Mouse (Mus musculus): Measurements from ENCODE around the gene Mobp.
"Not testable (repeated sequence)": the region's sequence is repeated elsewhere in the genome, so short reads cannot be mapped to it uniquely, and the experiment has no call there.

The Mobp gene

DNA sequence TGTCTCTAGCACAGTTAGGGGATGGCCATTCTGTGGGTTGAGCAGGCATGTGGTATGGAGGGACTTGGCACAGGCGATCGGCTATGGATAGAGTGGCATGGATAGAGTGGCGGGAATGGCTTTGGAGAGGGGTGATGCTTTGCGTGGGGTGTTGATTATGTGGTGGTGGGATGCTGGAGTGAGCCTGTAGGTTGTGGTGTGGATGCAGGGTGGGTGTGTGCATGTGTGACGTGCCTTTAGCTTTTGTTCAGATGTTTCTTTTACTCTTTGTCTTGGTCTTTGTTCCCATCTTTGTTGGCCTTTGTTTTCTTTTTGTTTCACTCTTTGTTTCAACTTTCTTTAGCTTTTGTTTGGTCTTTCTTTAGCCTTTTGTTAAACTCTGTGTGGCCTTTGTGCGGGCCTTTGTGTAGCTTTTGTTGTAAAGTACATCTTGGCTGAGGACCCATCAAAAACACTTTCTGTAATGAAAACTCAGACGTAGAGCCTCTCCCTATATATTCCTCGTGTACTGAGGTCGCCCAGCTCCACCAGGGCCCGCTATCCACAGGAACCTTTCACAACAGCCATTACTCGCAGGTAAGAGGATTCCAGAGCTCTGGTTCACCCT, at the start of gene Mobp:
Gene Mobp, plus strand, starts transcription at position 486 of the 607 bp plus-strand sequence.
- DNase-seq (ENCODE audit: low spot score in 2 of 2), result no peak

DNA sequence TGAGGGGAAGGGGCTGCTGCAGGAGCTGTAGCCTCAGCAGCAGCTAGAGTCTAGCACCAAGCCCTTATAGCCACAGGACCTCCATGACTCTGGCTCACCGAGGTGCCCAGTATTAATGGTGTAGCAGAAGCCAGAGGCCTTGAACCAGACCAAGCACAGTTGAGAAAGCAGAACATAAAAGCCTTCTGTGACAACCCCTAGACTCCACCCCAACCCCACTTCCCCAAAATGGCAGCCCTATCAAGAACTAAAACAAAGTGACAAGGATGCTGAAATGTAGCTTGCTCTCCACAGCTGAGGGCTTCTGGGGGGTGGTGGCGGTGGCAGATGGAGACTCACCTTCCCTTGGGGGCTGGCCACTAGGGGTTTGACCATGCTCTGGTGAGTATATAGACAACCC, 48.3 kb upstream of the Mobp start:
- DNase-seq (ENCODE audit: low spot score in 2 of 2), result no peak

DNA sequence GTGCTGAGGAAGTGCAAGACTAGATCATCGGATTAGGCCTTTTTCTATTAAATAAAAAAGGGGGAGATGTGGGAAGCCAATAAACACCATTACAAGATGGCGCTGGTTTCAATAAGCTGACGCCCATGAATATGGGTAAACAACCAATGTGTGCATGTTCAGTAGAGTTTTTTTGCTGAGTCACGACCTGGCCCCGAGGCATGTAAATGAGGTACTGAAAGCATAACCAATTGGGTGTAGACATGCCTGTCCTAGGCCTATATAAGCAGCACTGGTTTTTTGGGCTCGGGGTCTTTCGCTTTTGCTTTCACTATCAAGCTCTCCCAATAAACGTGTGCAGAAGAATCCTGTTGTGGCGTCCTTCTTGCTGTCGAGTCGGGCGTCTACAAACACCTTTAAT, 40.6 kb upstream of the Mobp start:
- not testable (repeated sequence) for DNase-seq (ENCODE audit: low spot score in 2 of 2)

DNA sequence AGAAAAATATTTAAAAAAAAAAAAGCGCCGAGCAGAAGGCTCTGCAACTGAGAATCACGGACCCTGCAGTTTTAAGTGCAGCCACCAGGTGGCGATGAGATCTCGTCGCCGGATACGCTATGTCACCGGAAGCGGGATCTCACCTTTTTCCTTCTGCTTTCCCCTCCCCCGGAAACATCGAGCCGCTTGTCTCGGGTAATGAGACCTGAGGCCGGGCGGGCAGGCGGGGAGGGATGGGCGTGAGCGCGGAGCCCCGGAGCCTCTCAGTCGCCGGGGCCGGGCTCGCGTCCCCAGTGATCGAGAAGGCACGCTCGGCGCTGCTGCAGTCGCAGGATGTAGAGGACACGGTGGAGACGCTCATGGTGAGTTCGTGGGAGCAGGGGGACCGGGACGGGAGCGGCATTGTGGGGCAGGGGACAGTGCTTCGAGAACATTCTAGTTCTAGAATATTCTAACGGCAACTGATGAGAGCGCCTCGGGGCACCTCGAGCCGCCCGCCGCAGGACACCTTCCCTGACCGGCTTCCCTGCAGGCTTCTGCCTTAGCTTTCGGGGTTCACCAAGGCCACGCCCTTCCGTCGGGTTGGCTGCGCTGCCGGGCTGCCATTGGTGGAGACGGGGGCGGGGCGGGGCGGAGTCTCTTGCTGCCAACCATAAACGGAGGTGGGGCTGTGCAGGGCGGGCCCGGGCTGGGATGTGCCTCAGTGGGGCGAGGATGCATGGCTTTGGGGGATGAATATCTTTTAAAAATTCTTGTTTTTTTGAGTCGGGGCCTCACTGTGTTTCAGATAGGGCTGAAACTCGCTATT, 39.1 kb upstream of the Mobp start, which contains the start of gene Slc25a38:
Gene Slc25a38, plus strand, starts transcription at position 164 of the 808 bp plus-strand sequence.
- peak; percentile 89 to 92 for DNase-seq (ENCODE audit: low spot score in 2 of 2)

DNA sequence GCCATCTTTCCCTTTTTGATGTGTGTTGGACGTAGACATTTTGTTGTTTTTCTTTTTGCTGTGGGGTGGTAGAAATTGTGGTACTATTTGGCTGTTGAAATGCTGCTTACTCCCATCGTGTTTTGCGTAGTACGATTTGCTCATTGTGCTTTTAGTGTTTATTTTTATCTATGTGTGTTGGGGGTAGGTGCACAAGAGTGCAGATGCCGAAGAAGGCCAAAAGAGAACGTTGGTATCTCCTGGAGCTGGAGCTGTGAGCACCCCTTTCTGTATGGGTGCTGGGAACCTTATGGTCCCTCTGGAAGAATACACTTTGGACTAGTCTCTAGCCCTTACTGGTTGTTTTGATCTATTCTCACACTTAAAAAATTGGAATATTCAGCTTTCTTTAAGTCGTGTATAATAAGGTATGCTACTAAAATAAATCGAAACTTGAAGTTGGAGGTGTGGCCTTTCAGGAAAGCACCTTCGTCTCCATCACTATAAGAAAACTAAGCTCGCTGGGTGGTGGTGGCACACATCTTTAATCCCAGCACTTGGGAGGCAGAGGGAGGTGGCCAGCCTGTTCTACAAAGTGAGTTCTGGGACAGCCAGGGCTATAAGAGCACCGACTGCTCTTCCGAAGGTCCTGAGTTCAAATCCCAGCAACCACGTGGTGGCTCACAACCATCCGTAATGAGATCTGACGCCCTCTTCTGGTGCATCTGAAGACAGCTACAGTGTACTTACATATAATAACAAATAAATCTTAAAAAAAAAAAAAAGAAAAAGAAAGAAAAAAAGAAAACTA, 38.2 kb upstream of the Mobp start:
- DNase-seq (ENCODE audit: low spot score in 2 of 2), result no peak

DNA sequence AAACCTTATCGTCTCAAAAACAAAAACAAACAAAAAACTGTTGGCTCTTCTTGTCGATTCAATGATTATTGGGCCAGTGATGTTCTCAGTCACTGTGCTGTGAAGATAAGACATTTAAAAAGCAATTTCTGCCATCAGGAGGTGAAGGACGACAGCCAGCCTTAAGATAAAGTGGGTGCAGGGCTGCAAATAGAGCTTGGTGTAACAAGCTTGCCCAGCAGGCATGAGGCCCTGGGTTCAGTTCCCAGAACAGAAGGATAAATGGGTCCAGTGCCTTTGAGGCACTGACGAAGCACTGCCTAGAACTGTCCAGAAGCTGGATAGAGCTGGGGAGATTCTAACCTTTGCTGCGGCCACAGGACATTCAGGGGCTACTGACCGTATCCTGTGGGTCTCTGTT, 37.0 kb upstream of the Mobp start:
- no peak for DNase-seq (ENCODE audit: low spot score in 2 of 2)

DNA sequence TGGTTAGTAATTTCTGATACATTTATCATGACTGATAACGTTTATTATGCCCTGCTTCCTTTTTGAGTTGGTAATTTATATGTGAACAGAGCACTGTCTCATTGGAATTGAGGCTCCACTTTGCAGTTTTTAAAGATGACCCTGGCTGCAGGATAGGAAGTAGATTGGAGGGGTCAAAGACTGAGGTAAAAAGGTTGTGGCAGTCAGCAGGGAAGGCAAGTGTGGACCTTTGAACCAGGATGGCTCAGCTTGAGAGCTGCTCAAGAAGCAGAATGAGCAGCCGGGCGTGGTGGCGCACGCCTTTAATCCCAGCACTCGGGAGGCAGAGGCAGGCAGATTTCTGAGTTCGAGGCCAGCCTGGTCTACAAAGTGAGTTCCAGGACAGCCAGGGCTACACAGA, 36.1 kb upstream of the Mobp start:
- DNase-seq (ENCODE audit: low spot score in 2 of 2), result no peak

DNA sequence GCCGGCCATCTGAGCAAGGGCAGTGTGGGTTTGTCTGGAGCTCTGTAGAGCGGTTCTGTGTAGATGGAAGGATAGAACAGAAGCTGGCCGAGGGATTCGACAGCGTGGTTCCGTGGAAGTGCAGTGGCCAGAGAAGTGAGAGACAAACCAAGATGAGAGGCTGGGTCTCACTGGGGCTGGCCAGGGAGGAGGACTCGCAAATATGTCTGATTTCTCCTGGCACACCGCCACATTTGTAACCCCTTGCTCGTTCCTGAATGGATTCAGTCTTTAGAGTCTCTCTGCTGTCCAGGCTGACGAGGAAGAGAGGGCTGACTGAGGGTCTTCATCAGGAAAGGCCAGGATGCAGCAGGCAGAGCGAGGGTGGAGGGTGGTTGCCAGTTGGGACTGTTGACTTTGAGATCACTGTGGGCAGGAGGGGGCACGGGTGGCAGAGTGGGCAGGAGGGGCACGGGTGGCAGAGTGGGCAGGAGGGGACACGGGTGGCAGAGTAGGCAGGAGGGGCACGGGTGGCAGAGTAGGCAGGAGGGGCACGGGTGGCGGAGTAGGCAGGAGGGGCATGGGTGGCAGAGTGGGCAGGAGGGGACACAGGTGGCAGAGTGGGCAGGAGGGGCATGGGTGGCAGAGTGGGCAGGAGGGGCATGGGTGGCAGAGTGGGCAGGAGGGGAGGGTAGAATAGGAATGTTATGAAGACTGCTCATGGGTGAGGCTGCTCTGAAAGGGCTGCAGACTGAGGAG, 35.3 kb upstream of the Mobp start:
- DNase-seq (ENCODE audit: low spot score in 2 of 2), result no peak

DNA sequence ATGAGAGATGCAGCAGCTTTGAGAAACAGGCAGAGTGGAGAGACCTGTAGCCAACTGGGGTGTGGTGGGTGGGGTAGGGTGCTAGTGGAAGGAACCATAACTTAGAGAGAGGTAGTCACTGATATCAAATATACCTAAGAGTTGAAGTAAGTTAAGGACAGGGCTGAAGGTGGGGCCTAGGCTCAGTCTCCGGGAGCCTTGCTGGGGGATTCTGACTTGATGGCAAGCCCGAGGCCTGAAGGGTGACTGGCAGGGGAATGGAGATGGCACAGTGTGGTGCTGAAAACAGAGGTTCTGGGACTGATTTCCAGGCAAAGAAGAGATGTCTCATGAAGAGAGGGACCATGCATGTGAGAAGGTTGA, 34.7 kb upstream of the Mobp start:
- no peak for DNase-seq (ENCODE audit: low spot score in 2 of 2)

DNA sequence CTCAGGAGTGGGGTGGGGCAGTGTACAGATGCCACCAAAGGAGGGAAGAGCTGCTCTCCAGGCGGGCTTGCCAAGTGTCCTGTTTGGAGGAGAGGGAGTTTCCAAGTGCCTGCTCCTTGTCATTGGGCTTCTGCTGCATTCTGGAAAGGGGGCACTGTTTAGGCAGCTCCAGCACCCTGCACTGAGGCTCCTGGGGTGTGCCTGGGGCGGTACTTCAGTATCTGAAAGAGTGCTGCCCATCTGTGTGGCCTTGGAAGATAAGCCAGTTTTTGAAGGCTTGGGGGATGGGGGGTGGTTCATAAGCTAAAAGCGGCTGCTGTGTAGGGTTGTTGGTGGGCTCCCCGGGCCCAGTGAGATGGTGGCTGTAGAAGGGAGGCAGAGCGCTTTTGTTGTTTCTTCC, 33.9 kb upstream of the Mobp start:
- no peak for DNase-seq (ENCODE audit: low spot score in 2 of 2)

DNA sequence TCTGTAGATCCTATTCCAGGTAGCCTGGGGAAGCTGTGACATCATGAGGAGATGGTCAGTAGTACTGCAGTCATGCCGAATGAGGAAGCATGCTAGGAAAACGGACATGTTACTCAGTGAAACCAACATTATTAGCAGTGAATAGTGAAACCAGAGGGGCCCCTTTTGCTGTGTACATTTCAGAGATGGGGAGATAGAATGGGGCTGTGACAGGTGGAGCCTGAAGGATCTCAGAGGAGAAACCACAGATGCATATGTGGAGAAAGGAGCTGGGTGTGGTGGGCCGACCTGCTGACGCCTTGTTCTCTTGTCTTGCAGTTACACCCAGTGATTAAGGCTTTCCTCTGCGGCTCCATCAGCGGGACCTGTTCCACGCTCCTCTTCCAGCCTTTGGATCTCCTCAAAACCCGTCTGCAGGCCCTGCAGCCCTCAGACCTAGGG, 33.3 kb upstream of the Mobp start:
- no peak for DNase-seq (ENCODE audit: low spot score in 2 of 2)

DNA sequence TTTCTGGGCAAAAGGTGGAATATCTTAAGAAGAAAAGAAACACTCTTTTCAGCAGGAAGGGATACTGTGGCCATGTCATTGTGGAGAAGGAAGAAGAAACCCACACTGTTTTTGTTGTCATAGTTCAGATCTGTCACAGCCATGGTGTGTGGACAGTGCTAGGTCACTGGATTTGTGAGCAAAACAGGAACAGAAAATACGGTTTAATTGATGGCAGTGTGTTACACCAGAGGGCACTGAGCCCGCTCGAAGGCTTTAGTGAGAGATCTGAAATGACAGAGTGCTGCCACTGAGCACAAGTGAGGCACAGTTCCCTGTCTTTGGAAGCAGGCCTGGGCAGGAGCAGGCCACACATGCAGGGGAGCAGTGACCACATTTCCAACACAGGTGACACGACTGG, 31.3 kb upstream of the Mobp start:
- no peak for DNase-seq (ENCODE audit: low spot score in 2 of 2)

DNA sequence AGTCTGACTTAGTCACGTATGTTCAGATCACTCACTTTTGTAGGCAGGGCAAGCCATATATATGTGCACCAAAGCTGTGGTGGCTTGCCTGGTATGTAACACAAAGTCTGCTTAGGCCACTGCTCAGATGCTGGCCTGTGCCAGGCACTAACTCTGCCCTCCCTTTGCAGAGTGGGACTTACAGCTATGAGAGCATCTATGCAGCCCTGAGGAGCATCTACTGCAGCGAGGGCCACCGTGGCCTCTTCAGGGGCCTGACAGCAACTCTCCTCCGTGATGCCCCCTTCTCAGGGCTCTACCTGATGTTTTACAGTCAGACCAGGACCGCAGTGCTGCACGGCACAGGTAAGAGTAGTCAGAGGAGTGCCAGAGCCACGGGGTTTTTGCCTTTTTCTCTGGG, 29.0 kb upstream of the Mobp start:
- no peak for DNase-seq (ENCODE audit: low spot score in 2 of 2)

DNA sequence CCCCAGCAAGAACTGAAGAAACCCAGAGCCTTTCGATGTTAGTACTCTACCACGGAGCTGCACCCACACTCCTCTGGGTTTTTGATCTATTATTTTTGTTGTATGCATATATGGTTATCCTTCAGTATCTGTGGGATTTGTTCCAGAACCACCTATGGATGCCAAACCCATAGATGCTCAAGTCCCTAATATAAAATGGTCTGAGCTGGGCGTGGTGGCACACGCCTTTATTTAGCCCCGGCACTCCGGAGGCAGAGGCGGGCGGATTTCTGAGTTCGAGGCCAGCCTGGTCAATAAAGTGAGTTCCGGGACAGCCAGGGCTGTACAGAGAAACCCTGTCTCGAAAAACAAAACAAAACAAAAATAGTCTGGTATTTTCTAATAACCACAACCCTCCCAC, 22.6 kb upstream of the Mobp start:
- DNase-seq (ENCODE audit: low spot score in 2 of 2), result no peak

DNA sequence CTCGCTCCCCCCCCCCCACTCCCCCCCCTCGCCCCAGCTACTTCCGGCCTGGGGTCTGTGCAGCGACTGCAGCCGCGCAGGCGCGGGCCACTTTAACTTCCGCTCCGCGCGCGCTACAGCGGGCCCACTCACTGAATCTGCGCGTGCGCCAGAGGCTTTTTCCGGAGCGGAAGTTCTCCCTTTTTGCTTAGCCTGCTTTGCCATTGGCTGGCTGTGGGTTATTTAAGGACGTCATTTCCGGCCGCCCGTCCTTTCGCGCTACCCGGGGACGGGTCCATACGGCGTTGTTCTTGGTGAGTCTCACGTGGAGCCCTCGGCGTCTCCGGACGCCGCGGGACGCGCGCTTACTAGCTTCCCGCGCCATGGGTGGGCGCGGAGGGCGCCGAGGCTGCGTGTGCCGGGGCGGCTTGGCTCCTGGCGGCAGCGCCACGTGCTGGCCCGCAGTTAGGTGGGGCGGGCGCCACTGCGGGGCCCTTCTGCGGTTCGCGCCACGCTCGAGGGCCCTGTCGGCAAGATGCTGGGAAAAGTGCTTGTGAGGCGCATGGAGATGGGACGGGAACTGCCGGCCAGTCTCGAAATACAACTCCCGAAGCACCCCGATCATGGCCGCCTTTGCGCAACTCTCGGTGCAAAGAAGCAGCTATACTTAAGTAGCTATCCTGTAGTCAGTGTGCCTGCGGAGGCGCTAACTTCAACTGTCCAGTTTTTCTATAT, 21.8 kb upstream of the Mobp start, which contains the start of gene Rpsa:
Gene Rpsa, plus strand, starts transcription at position 152 of the 714 bp plus-strand sequence.
- peak; percentile 80 to 94 for DNase-seq (ENCODE audit: low spot score in 2 of 2)

DNA sequence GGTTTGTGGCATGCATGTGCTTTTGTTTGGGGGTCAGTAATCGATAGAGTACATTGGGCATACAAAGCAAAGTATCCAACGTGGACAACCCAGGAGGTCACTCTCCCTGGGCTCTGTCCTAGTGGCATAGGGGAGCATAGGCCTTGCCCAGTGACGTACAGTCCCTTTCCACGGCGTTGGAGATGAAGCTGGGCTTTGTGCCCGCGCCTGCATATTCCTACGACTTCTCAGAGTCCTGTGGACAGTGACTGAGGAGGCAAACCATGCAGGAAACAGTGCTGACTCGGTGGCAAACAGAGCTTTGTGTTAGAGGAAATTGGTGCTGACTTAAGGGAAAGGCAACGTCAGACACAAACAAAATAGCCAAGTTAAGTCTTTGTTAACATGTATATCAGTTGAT, 20.2 kb upstream of the Mobp start:
- DNase-seq (ENCODE audit: low spot score in 2 of 2), result no peak

DNA sequence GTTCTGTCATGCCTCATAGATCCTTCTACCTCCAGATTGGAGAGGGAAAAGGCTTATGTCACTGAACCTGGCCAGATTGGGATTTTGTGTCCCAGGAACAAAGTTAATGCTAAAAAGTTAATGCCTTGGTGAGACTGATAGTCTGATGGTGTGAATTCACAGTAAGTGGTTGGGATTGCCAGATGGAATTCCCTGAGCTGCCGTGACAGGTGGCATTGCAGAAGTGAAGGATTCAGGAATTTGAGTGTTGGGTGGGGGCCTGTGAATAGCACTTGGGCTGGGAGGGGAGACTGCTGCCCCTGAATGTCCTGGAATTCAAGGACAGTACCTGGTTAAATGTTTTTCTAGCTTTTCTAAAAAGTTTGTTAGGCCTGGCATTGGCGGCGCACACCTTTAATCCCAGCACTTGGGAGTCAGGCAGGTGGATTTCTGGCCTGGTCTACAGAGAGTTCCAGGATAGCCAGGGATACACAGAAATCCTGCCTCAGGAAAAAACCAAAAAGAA, 17.7 kb upstream of the Mobp start:
- no peak for DNase-seq (ENCODE audit: low spot score in 2 of 2)

DNA sequence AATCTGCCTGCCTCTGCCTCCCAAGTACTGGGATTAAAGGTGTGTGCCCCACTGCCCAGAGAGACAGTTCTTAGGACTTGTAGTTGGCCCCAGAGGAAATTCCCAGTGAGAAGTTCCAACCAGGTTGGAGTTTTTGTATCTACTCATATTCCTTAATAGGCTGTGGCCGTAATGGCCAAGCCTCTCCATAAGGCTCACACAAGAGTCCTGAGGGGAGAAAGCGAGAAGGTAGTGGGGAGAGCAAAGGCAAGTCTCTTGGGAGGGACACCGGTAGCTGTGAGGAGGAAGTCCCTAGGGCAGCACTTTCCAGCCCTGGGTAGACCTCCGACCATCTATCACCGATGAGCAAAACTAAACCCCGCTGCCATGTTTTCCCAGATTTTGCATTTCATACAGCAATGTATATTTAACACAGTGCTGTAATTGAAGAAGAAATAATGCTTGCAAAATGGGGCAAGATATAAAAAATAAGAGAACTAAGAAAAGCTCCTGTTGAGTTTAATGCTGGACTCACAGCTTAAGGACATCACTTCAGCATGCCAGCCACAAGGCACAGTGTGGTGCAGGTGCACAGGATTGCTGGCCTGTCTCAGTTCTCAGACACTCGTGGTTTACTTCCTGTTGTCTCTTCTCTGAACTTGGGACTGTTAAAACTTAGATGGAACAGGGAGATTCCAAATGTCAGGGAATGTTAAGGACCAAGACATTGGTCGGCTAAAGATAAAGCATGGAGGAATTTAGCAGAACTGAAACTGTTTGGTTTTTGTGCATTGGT, 16.3 kb upstream of the Mobp start:
- DNase-seq (ENCODE audit: low spot score in 2 of 2), result no peak

DNA sequence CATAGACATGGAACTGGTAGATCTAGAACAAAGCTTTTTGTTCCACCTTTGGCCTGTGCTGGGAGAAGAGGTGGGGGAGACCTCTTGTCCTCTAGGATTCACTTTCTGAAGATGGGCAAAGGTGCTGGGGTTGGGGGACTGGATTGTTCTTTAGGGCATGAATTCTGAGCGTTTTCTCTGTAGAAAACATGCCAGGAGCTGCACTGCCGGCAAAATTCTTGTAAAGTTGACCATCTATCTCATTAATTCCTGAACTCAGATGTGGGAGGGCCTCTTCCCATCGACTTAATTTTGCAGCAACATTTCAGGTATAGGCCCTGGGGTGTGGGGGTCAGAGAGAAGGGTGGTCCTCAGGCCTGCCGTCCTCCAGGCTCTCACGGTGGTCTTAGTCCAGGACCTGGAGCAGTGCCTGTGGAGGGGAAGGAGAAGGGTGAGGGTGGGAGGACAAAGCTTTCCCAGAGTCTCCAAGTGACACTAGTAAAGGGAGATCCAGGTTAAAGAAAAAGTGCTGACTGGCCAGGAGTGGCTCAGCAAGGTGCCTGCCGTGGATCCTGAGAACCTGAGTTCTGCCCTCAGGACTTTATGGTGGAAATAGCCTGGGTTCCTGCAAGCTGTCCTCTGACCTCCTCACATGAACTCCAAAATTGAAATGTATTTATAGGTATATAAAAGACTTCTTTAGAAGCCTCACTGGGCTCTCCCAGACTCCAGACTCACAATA, 15.6 kb upstream of the Mobp start:
- no peak for DNase-seq (ENCODE audit: low spot score in 2 of 2)
